Mouse (Mus musculus): ENCODE measurements around the gene Wdr62. TPM values are rescaled to one million over a fixed set of nuclear protein-coding genes. Genes with fewer than 3 reads are reported as not detected.

The Wdr62 gene
- polyA plus RNA-seq, 1 experiment from 2014 or later = 9.7 TPM

DNA sequence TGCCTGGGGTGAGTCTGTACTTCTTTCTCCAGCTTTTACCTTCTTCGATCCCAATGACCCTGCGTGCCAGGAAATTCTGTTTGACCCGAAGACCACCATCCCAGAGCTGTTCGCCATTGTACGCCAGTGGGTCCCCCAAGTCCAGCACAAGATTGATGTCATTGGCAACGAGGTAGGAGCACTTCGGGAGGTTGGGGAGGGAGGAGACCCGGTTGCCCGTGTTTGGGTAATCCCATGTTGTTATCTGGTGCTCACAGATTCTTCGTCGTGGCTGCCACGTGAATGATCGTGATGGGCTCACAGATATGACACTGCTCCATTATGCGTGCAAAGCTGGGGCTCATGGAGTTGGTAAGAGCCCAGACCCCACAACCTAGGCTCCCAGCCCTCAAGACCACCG lies 16.6 kb upstream of the Wdr62 start:
- Histone ChIP-seq H3K27ac (no peak overlapping the region), H3K9ac (no peak overlapping the region), H3K36me3 (peaks cover 75% of the 10 kb centered on the region), H3K4me1 (peaks cover 20% of the 10 kb centered on the region), H3K9me3 (no peaks in the 10 kb centered on the region), H3K4me2 (replicated peaks) (no peak overlapping the region), H3K4me3 (no peak overlapping the region), H3K27me3 (replicated peaks) (no peaks in the 10 kb centered on the region)
- WGBS = 94% methylated on average over 15 of the region's 15 CpGs
- ATAC-seq (ENCODE audit: low FRiP score, low read depth) = no peak

- H3K27ac ChIP-seq = no peak overlapping the region
These were observed 14.9 kb upstream of the Wdr62 start for GRCm38 (mm10) chr7:30295103-30295502.

DNA sequence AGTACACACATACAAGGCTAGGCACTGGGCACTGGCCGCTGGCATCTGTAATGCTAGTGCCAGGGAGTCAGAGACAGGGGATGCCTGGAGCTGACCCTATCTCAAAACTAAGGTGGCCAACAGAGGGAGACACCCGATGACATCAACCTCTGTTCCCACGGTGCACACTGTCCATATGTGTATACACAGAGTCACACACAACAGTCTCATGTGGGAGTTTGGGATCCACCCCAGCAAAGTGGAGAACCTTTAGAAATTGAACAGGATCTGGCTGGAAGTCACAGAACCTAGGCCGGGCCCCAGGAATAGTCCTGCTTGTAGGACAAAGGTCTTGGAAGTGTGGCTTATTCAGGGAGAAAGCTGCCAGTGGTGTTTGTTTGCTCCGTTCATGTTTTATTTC lies 14.1 kb upstream of the Wdr62 start:
- no peak overlapping the region for H3K4me2 ChIP-seq (replicated peaks)
- no peak overlapping the region for H3K27ac ChIP-seq
- 96% methylated on average over 5 of the region's 5 CpGs for WGBS
- peaks cover 54% of the 10 kb centered on the region for H3K36me3 ChIP-seq
- no peak overlapping the region for H3K4me3 ChIP-seq
- no peaks in the 10 kb centered on the region for H3K9me3 ChIP-seq
- H3K27me3 ChIP-seq (replicated peaks) = no peaks in the 10 kb centered on the region
- ATAC-seq (ENCODE audit: low FRiP score, low read depth) = no peak
- H3K9ac ChIP-seq = no peak overlapping the region
- H3K4me1 ChIP-seq = peaks cover 27% of the 10 kb centered on the region

More at GRCm38 (mm10) chr7:30295103-30295502, 14.9 kb upstream of the Wdr62 start:
- Histone ChIP-seq H3K36me3 (peaks cover 62% of the 10 kb centered on the region), H3K4me1 (peaks cover 20% of the 10 kb centered on the region), H3K9ac (no peak overlapping the region), H3K27me3 (replicated peaks) (no peaks in the 10 kb centered on the region), H3K9me3 (no peaks in the 10 kb centered on the region), H3K4me3 (no peak overlapping the region), H3K4me2 (replicated peaks) (no peak overlapping the region)
- 79% methylated on average over 10 of the region's 10 CpGs for whole genome bisulfite sequencing
- ATAC-seq (ENCODE audit: low FRiP score, low read depth) = no peak

DNA sequence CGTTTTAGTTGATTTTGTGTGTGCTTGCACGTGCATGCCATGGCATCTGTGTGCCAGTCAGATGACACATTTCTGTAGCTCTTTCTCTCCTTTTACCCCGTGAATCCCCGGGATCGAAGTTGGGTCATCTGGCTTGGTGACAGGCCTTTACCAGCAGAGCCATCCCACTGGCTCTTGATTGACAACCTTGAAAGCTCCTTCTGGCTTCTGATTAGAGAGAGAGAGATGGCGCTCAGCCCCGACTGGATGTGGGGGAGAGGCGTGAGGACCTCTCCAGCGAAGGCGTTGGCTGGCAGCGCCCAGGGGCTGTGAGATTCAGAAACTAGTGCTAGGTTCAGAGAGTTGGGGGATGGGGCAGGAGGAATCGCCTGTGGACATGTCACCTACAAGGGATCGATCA lies 13.6 kb upstream of the Wdr62 start:
- Histone ChIP-seq H3K27me3 (replicated peaks) (no peaks in the 10 kb centered on the region), H3K36me3 (peaks cover 49% of the 10 kb centered on the region), H3K4me2 (replicated peaks) (peak overlapping the region; percentile 13), H3K9me3 (no peaks in the 10 kb centered on the region), H3K27ac (no peak overlapping the region), H3K9ac (no peak overlapping the region), H3K4me1 (peaks cover 28% of the 10 kb centered on the region), H3K4me3 (no peak overlapping the region)
- ATAC-seq (ENCODE audit: low FRiP score, low read depth) = no peak
- 87% methylated on average over 13 of the region's 13 CpGs for WGBS

DNA sequence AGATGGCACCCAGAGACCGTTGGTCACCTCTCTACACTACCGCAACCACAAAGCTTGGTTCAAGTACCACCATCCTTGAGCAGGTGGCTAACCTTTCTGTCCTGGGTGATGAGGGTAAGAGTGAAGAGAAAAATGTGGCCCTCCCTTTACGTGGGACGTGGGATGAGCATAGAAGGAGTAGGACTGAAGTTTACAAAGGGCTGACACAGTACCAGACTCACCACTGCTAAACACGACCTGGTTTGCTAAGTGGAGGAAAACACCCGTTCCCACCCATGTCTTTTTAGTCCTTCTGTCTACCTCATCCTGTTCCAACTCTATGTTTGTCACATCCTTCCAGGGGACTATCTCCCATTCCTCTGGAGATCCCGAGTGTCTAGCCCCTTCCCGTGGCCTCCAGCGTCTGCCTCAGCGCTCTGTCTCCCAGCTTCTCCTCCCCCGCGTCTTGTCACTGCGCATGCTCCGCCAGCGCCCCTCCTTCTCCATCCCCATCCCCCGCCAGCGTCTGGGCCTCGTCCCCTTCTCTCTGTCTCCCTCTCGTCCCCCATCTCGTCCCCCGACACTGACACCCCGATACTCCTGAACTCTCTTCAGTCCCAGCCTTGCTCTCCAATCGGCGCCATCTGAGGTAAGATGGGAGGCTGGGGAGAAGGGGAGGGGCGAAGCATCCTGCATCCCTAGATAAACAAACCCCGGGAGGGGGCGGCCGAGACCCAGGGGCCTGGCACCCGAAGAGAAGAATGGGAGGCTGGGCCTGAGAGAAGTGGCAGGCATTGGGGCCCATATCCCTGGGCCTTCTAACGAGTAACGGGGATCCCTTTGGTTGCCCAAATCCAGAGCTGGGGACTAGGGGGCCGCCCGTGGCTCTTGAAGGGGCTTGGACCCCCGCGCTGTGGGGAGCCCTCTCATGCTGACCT lies 11.3 kb upstream of the Wdr62 start, which contains the start of gene Clip3:
Gene Clip3, plus strand, starts transcription at position 514 of the 917 bp plus-strand sequence.
- Histone ChIP-seq H3K4me2 (replicated peaks) (peak within 1 kb of the TSS; percentile 93), H3K27ac (no peak within 1 kb of the TSS), H3K9ac (peak within 1 kb of the TSS; percentile 91), H3K4me3 (peak within 1 kb of the TSS; percentile 75), H3K36me3 (peaks cover 26% of the 10 kb centered on the region), H3K27me3 (replicated peaks) (no peaks in the 10 kb centered on the region), H3K9me3 (no peaks in the 10 kb centered on the region), H3K4me1 (peaks cover 28% of the 10 kb centered on the region)
- ATAC-seq (ENCODE audit: low FRiP score, low read depth) = peak; percentile 83
- 7% methylated on average over 35 of the region's 35 CpGs for WGBS

GRCm38 (mm10) chr7:30289714-30290399 lies 9.6 kb upstream of the Wdr62 start:
- Histone ChIP-seq H3K4me2 (replicated peaks) (no peak overlapping the region), H3K9me3 (no peaks in the 10 kb centered on the region), H3K27me3 (replicated peaks) (no peaks in the 10 kb centered on the region), H3K36me3 (peaks cover 10% of the 10 kb centered on the region), H3K27ac (no peak overlapping the region), H3K4me3 (no peak overlapping the region), H3K9ac (no peak overlapping the region), H3K4me1 (peaks cover 27% of the 10 kb centered on the region)
- ATAC-seq (ENCODE audit: low FRiP score, low read depth) = peak; percentile 57
- WGBS = 61% methylated on average over 10 of the region's 10 CpGs

- Histone ChIP-seq H3K27ac (no peak overlapping the region), H3K27me3 (replicated peaks) (no peaks in the 10 kb centered on the region), H3K4me1 (peaks cover 26% of the 10 kb centered on the region), H3K4me2 (replicated peaks) (no peak overlapping the region), H3K36me3 (peaks cover 5% of the 10 kb centered on the region), H3K4me3 (no peak overlapping the region), H3K9ac (no peak overlapping the region), H3K9me3 (no peaks in the 10 kb centered on the region)
- no peak for ATAC-seq (ENCODE audit: low FRiP score, low read depth)
- 77% methylated on average over 7 of the region's 7 CpGs for WGBS
These were observed 9.0 kb upstream of the Wdr62 start for GRCm38 (mm10) chr7:30289071-30289713.

DNA sequence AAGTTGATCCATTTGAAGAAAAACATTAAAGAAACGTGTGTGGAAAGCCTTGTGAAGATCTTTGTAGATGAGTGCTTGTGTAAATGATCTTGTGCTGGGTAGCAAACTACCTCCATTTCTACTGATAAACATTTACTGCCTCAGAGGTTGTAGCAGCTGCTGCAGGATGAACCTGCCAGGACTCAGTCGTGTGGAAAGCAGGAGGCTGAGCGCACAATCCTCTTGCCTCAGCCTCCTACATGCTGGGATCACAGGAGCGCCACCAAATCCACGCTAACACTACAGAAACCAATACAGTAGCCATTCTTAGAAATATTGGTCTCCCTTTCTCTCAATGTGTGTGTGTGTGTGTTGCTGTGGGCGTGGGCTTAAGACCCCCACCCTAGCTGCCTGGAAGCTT lies 7.8 kb upstream of the Wdr62 start:
- ATAC-seq (ENCODE audit: low FRiP score, low read depth) = no peak
- H3K4me1 ChIP-seq = peaks cover 18% of the 10 kb centered on the region
- H3K9ac ChIP-seq = no peak overlapping the region
- WGBS = 78% methylated on average over 6 of the region's 6 CpGs
- H3K9me3 ChIP-seq = no peaks in the 10 kb centered on the region
- no peaks in the 10 kb centered on the region for H3K27me3 ChIP-seq (replicated peaks)
- H3K4me3 ChIP-seq = no peak overlapping the region
- no peak overlapping the region for H3K4me2 ChIP-seq (replicated peaks)
- H3K36me3 ChIP-seq = no peaks in the 10 kb centered on the region
- H3K27ac ChIP-seq = no peak overlapping the region

DNA sequence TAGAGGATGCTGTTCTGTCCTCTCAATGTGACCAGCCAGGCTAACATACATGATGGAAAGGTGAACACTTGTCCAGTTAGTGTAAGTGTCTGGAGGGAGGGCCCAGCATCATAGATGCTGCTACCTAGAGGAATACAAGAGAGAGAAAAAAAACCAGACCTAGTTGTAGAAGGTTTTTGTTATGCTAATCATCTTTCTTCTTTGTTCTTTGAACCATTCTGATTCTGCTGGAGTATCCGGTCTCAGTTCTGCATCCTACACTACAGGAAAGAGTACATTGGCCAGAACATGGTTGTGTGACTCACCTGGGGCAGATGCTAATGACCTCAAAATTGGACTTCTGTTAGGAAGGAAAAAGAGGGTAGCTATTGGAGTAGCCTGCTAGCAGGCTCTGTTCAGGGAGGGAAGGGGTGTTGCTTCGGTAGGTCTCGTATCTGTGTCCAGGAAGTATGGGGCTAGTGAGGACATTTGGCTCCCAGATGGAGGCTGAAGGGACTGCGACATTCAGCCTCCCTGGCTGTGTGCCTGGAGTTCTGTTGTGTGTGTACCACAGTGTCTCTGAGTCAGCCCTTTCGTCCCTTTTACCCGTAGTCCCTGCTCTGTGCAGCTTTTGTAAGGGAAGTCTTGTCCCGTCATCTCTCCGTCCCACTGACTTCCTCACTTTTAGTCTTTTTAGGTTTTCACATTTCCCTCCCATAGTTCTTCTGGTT lies 6.6 kb upstream of the Wdr62 start:
- ATAC-seq (ENCODE audit: low FRiP score, low read depth) = no peak
- H3K9me3 ChIP-seq = no peaks in the 10 kb centered on the region
- no peak overlapping the region for H3K4me3 ChIP-seq
- WGBS = 64% methylated on average over 8 of the region's 8 CpGs
- no peak overlapping the region for H3K27ac ChIP-seq
- H3K27me3 ChIP-seq (replicated peaks) = no peaks in the 10 kb centered on the region
- H3K4me1 ChIP-seq = peaks cover 8% of the 10 kb centered on the region
- H3K4me2 ChIP-seq (replicated peaks) = no peak overlapping the region
- no peaks in the 10 kb centered on the region for H3K36me3 ChIP-seq
- no peak overlapping the region for H3K9ac ChIP-seq

DNA sequence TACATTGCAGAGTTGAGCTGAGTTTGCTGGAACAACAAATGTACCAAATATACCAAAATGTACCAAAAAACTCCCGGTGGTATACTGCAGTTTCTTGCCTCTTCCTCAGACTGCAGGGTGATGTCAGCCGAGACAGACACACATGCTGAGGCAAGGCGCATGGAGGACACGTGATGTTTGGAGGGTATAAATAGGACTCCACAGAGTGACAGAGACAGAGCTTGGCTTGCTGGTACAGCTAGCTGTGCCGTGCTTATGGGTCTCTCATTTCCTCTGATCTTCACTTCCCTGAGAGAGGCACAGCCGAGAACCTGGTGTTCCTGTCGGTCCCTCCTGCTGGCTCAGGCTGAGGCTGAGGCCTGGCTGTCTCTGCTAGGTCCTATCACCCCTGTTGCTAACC lies 2.5 kb upstream of the Wdr62 start:
- Histone ChIP-seq H3K4me3 (no peak overlapping the region), H3K36me3 (no peaks in the 10 kb centered on the region), H3K9me3 (no peaks in the 10 kb centered on the region), H3K9ac (no peak overlapping the region), H3K27ac (no peak overlapping the region), H3K4me2 (replicated peaks) (no peak overlapping the region), H3K27me3 (replicated peaks) (no peaks in the 10 kb centered on the region), H3K4me1 (peaks cover 6% of the 10 kb centered on the region; the same call in 1 of the 2 replicates)
- ATAC-seq (ENCODE audit: low FRiP score, low read depth) = no peak
- WGBS = 81% methylated on average over 7 of the region's 7 CpGs

GRCm38 (mm10) chr7:30281522-30281921 lies 1.3 kb upstream of the Wdr62 start:
- peak overlapping the region; percentile 92 for H3K4me2 ChIP-seq (replicated peaks)
- no peak for ATAC-seq (ENCODE audit: low FRiP score, low read depth)

More at GRCm38 (mm10) chr7:30281522-30281921, 1.3 kb upstream of the Wdr62 start:
- H3K27me3 ChIP-seq (replicated peaks) = no peaks in the 10 kb centered on the region
- no peaks in the 10 kb centered on the region for H3K9me3 ChIP-seq
- H3K4me3 ChIP-seq = no peak overlapping the region
- H3K4me1 ChIP-seq = peaks cover 6% of the 10 kb centered on the region; the same call in 1 of the 2 replicates
- 85% methylated on average over 4 of the region's 4 CpGs for WGBS
- no peak overlapping the region for H3K9ac ChIP-seq
- no peak overlapping the region for H3K27ac ChIP-seq
- H3K36me3 ChIP-seq = no peaks in the 10 kb centered on the region; the same call in 1 of the 2 replicates

Data from neural tube, embryonic 12.5 days (tissue).